Mouse (Mus musculus) limb, embryonic 12.5 days (tissue): ENCODE results near the gene Cd82. TPM values are rescaled to one million over a fixed set of nuclear protein-coding genes. Genes with fewer than 3 reads are reported as not detected.

Experiments
- ATAC-seq: fragments of 200-750 bp; cut with Nextera tagmentation; 2 replicates; pipeline ENCODE4 v1.8.0; 2017; ENCODE audit warnings: low read depth, moderate TSS enrichment; ENCODE audit not compliant: insufficient number of reproducible peaks, insufficient read depth, low FRiP score, low TSS enrichment
- H3K27ac ChIP-seq: fragments of 300-500 bp; sonication (generic); 2 replicates; pipeline ENCODE4 v1.5.1; 2016; ENCODE audit warnings: mild to moderate bottlenecking, moderate library complexity
- H3K27me3 ChIP-seq: fragments of 300-500 bp; sonication (generic); 2 replicates; pipeline ENCODE4 v1.6.1; 2016; ENCODE audit warnings: mild to moderate bottlenecking, moderate library complexity
- H3K36me3 ChIP-seq: fragments of 300-500 bp; sonication (generic); 2 replicates; pipeline ENCODE4 v1.6.1; 2016; ENCODE audit warnings: mild to moderate bottlenecking, moderate library complexity
- H3K4me1 ChIP-seq: fragments of 300-500 bp; sonication (generic); replicated peaks from 2 replicates; pipeline ENCODE4 v1.6.1; 2016
- H3K4me2 ChIP-seq: fragments of 300-500 bp; sonication (generic); 2 replicates; pipeline ENCODE4 v1.6.1; 2016; ENCODE audit warnings: mild to moderate bottlenecking, moderate library complexity
- H3K4me3 ChIP-seq: fragments of 300-500 bp; sonication (generic); replicated peaks from 2 replicates; pipeline ENCODE4 v1.5.1; 2016; ENCODE audit warnings: mild to moderate bottlenecking
- H3K9ac ChIP-seq: fragments of 300-500 bp; sonication (generic); replicated peaks from 2 replicates; pipeline ENCODE4 v1.6.1; 2016; ENCODE audit warnings: mild to moderate bottlenecking, moderate library complexity
- H3K9me3 ChIP-seq: fragments of 300-500 bp; sonication (generic); 2 replicates; pipeline ENCODE4 v1.6.1; 2016; ENCODE audit warnings: mild to moderate bottlenecking, moderate library complexity
- WGBS: fragments of 180-500 bp; shearing (Covaris S2); methylation state at CpG from one replicate; pipeline ENCODE4 v1.1.7; 2016; 5-methylcytosine and 5-hydroxymethylcytosine counted together
- microRNA-seq: library from miRNA; unstranded; fragments of <30 nt; microRNA quantifications from one replicate; pipeline ENCODE4, GENCODE M21; 2017
- polyA plus RNA-seq: library from polyadenylated mRNA; unstranded; fragments of >200 nt; fragmentation: Nextera tagmentation; extraction: Ambion mirVana; gene quantifications from 2 replicates; pipeline ENCODE4 v1.2.1, GENCODE M21; 2016

Cd82 gene
- polyA plus RNA-seq, 1 experiment from 2014 or later: 15.8 TPM

DNA sequence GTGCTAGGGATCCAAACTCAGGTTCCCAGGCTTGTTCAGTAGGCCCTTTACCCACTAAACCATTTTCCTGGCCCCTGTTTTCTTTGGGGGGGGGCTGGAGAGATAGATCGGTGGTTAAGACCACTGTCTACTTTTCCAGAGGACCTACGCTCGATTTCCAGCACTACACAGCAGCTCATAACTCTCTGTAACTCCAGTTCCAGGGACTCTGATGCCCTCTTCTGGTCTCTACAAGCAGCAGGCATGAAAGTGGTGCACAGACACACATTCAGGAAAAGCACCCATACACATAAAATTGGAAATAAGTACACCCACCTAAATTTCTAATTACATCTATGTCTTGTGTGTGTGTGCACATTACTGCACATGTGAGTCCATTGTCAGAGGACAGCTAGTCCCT lies 85.8 kb downstream of the Cd82 start:
- H3K4me3 ChIP-seq: no peak overlapping the region
- ATAC-seq: no peak

DNA sequence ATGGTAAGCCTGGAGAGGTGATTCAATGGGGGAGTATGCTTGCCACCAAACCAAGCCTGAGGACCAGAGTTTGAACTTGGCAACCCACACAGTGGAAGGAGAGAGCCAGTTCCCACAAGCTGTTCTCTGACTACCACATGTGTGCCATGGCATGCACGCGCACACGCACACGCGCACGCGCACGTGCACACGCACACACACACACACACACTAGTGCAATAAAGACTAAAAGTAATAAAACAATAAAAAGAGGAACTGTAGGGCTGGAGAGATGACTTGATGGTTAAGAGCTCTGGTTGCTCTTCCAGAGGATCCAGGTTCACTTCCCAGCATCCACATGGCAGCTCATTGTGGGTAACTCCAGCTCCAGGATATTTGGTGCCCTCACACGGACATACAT lies 90.1 kb downstream of the Cd82 start:
- no peak overlapping the region for H3K27ac ChIP-seq
- 92% methylated on average over 10 of the region's 10 CpGs for WGBS
- no peaks in the 10 kb centered on the region for H3K27me3 ChIP-seq
- H3K9ac ChIP-seq: no peak overlapping the region
- H3K4me2 ChIP-seq: no peak overlapping the region
- ATAC-seq: no peak
- H3K9me3 ChIP-seq: peaks cover 4% of the 10 kb centered on the region; the same call in 1 of the 2 replicates
- no peak overlapping the region for H3K4me3 ChIP-seq
- H3K36me3 ChIP-seq: no peaks in the 10 kb centered on the region
- peaks cover 29% of the 10 kb centered on the region for H3K4me1 ChIP-seq

More for the DNA sequence above, 85.8 kb downstream of the Cd82 start:
- Histone ChIP-seq H3K9ac (no peak overlapping the region), H3K27me3 (0 out of 2 replicates have a peak, but pooled peaks cover 4% of the 10 kb centered on the region), H3K4me2 (no peak overlapping the region), H3K4me1 (peaks cover 36% of the 10 kb centered on the region), H3K27ac (no peak overlapping the region), H3K36me3 (no peaks in the 10 kb centered on the region), H3K9me3 (peaks cover 4% of the 10 kb centered on the region; the same call in 1 of the 2 replicates)
- 94% methylated on average over 3 of the region's 3 CpGs for WGBS

DNA sequence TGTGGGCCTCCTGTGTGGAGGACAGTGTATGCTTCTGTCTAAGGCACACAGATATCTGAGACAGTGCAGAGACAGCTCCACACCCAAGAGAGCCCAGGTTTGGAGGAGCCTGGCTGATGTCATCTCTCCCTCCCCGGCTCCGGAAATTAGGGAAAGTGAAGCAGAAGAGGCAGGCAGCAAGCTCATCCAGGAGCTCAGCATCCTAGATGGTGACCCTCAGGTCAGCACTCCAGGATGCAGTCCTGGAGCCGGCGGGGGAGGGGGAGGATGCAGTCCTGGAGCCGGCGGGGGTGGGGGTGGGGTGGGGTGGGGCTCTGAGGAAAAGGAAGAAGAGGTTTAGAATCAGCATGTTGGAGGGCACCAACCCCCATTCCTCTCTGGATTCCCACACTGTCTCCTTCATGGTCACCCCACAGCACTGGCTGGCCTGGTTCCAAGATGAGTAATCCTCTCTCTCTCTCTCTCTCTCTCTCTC lies 90.8 kb downstream of the Cd82 start:
- Histone ChIP-seq H3K36me3 (no peaks in the 10 kb centered on the region), H3K4me3 (no peak overlapping the region), H3K4me1 (peaks cover 31% of the 10 kb centered on the region), H3K9ac (no peak overlapping the region), H3K4me2 (no peak overlapping the region), H3K27me3 (0 out of 2 replicates have a peak, but pooled peaks cover under 1% of the 10 kb centered on the region), H3K27ac (no peak overlapping the region), H3K9me3 (peaks cover 3% of the 10 kb centered on the region; the same call in 1 of the 2 replicates)
- 15% methylated on average over 2 of the region's 6 CpGs for WGBS
- no peak for ATAC-seq

Small RNAs within 50 kb of the gene (microRNA-seq; reads per million reads assigned to microRNA genes)
- gene Mir7001: not detected

Other genes with a start within 250 kb of the Cd82 start
- 16.4 and 16.9 TPM in 2 replicates for gene Tspan18, start 128.6 kb downstream of the Cd82 start, polyA plus RNA-seq
- not detected in 2 replicates for gene Gm10803, start 97.4 kb upstream of the Cd82 start, polyA plus RNA-seq
- gene Alx4, start 179.2 kb upstream of the Cd82 start, polyA plus RNA-seq: 3.4 and 5.1 TPM in 2 replicates